31 mouse cellular contexts compared by ENCODE assay signal in genomic region chr14:103621207-103621606, GRCm38 (mm10). TPM values are rescaled to one million over a fixed set of nuclear protein-coding genes. Genes with fewer than 3 reads are reported as not detected.
DNase-seq lines count a peak whose midpoint lies in the region; ATAC-seq and TF ChIP-seq lines count a peak whose summit lies in the region.
"Had no signal": no experiment of that assay in that cellular context is flagged by ENCODE, and none has a peak within 500 bp of the region (broad histone marks: within the 10 kb centered on the region; RNA-seq: fewer than 3 reads in every experiment).

No protein-coding gene starts in this region.

- peak; percentile 19 for DNase-seq in CD4-positive helper T cell, adult 2 months (ENCODE audit: low read depth, low spot score)
- DNase-seq in CH12.LX (ENCODE audit: extremely low read depth), result peak; percentile 40
- no peak for DNase-seq in heart, adult 11 months
- DNase-seq in adrenal gland, postnatal 14 days, result no peak
- no peak for DNase-seq in urinary bladder, adult 18-20 months (ENCODE audit: low spot score in 2 of 2)
- DNase-seq: adrenal gland, postnatal 10 days; B cell, adult 2 months; cerebellum, adult 11 months; cerebellum, adult 8-10 months; cerebellum, postnatal 10 days; cerebellum, postnatal 36 days; embryo, embryonic 11 days; gastrocnemius, postnatal 10 days; gastrocnemius, postnatal 36 days; heart, postnatal 10 days; heart, postnatal 36 days; kidney, adult 2 months had no signal

- H3K9ac ChIP-seq in CH12.LX (ENCODE audit: insufficient read depth, low read depth), result no peak overlapping the region
- H3K9ac ChIP-seq: embryonic facial prominence, embryonic 13.5 days; forebrain, embryonic 12.5 days; forebrain, embryonic 15.5 days; heart, embryonic 12.5 days; heart, embryonic 15.5 days; hindbrain, embryonic 13.5 days had no signal

- TF ChIP-seq RAD21 in CH12.LX (IDR thresholded peaks at IDR 0.05; ENCODE audit: low read depth, low read length), result no peak; the same call in 1 of the 2 replicates

- no peak for TF ChIP-seq POLR2A in CH12.LX (IDR thresholded peaks at IDR 0.05; ENCODE audit: low read depth, low read length)

- H3K27ac ChIP-seq in CH12.LX (ENCODE audit: insufficient read depth, low read depth), result no peak overlapping the region; the same call in 1 of the 2 replicates
- H3K27ac ChIP-seq: embryonic facial prominence, embryonic 10.5 days; embryonic facial prominence, embryonic 13.5 days; forebrain, embryonic 12.5 days; forebrain, embryonic 15.5 days; heart, embryonic 15.5 days; hindbrain, embryonic 10.5 days; hindbrain, embryonic 13.5 days had no signal

- no peaks in the 10 kb centered on the region for H3K27me3 ChIP-seq in CH12.LX (replicated peaks)
- H3K27me3 ChIP-seq: embryonic facial prominence, embryonic 13.5 days; forebrain, embryonic 12.5 days; forebrain, embryonic 15.5 days; heart, embryonic 12.5 days; heart, embryonic 15.5 days; hindbrain, embryonic 13.5 days had no signal

- H3K79me2 ChIP-seq in CH12.LX (replicated peaks; ENCODE audit: control insufficient read depth, extremely low read depth, insufficient read depth, poor library complexity, severe bottlenecking), result no peaks in the 10 kb centered on the region

- in situ Hi-C loops in CH12.LX (cut with MboI; ENCODE audit: low pct_ligation_motif_present, low pct_unique_long_range_greater_than_20kb, low sequenced_read_pairs), result no loop called here

- ATAC-seq in inflammation-experienced regulatory T-cells, adult 6 months, result peak; percentile 36
- ATAC-seq: forebrain, embryonic 15.5 days; hindbrain, embryonic 16.5 days; intestine, postnatal 0 days had no signal

- H3K4me3 ChIP-seq in CH12.LX (replicated peaks in 1 of 3; ENCODE audit: low read depth in 2 of 3, low read length in 2 of 3, poor library complexity in 1 of 3), result no peak overlapping the region
- H3K4me3 ChIP-seq: embryonic facial prominence, embryonic 10.5 days; embryonic facial prominence, embryonic 13.5 days; erythroblast, embryonic 14.5 days; forebrain, embryonic 12.5 days; forebrain, embryonic 15.5 days; heart, embryonic 12.5 days; heart, embryonic 15.5 days; hindbrain, embryonic 10.5 days; hindbrain, embryonic 13.5 days had no signal

- H3K36me3 ChIP-seq in CH12.LX (replicated peaks in 1 of 2; ENCODE audit: control insufficient read depth in 1 of 2, insufficient read depth in 1 of 2, low read length in 1 of 2), result no peaks in the 10 kb centered on the region
- H3K36me3 ChIP-seq: embryonic facial prominence, embryonic 10.5 days; embryonic facial prominence, embryonic 13.5 days; forebrain, embryonic 12.5 days; forebrain, embryonic 15.5 days; heart, embryonic 12.5 days; heart, embryonic 15.5 days; hindbrain, embryonic 10.5 days; hindbrain, embryonic 13.5 days had no signal

- TF ChIP-seq CTCF in CH12.LX (conservative IDR thresholded peaks at IDR 0.05 in 1 of 2, IDR thresholded peaks at IDR 0.05 in 1 of 2; ENCODE audit: low read depth in 2 of 2, low read length in 2 of 2), result peak in 1 of 2 experiments; percentile 31; a peak in 2 of 4 replicates

- dilution Hi-C loops in CH12.LX (cut with MboI; ENCODE audit: extremely low pct_ligation_motif_present, extremely low pct_unique_long_range_greater_than_20kb, low sequenced_read_pairs), result no loop called here

- no peaks in the 10 kb centered on the region for H3K9me3 ChIP-seq in CH12.LX (replicated peaks; ENCODE audit: low read length)
- H3K9me3 ChIP-seq: embryonic facial prominence, embryonic 10.5 days; embryonic facial prominence, embryonic 13.5 days; forebrain, embryonic 12.5 days; forebrain, embryonic 15.5 days; heart, embryonic 12.5 days; heart, embryonic 15.5 days; hindbrain, embryonic 10.5 days; hindbrain, embryonic 13.5 days had no signal

- TF ChIP-seq EP300 in CH12.LX (IDR thresholded peaks at IDR 0.05; ENCODE audit: low read length), result peak; percentile 92

- H3K4me2 ChIP-seq in CH12.LX (ENCODE audit: insufficient read depth, low read depth, poor library complexity, severe bottlenecking), result no peak overlapping the region; the same call in 1 of the 2 replicates
- H3K4me2 ChIP-seq: embryonic facial prominence, embryonic 13.5 days; forebrain, embryonic 12.5 days; forebrain, embryonic 15.5 days; heart, embryonic 12.5 days; heart, embryonic 15.5 days; hindbrain, embryonic 13.5 days had no signal

- peaks cover 10% of the 10 kb centered on the region in 2 experiments; a peak in 3 of 4 replicates for H3K4me1 ChIP-seq in CH12.LX (ENCODE audit: control insufficient read depth in 1 of 2, insufficient read depth in 2 of 2)
- H3K4me1 ChIP-seq: embryonic facial prominence, embryonic 10.5 days; embryonic facial prominence, embryonic 13.5 days; forebrain, embryonic 12.5 days; forebrain, embryonic 15.5 days; heart, embryonic 12.5 days; heart, embryonic 15.5 days; hindbrain, embryonic 10.5 days; hindbrain, embryonic 13.5 days had no signal

TF ChIP-seq in CH12.LX, 34 proteins besides CTCF, POLR2A, EP300 and RAD21:
- TF ChIP-seq JUN (IDR thresholded peaks at IDR 0.05; ENCODE audit: insufficient read depth, low read depth, low read length), result peak; percentile 89
- peak; percentile 49 for TF ChIP-seq ZNF384 (IDR thresholded peaks at IDR 0.05; ENCODE audit: low read depth, low read length)
- no peak for TF ChIP-seq E2F4 (IDR thresholded peaks at IDR 0.05; ENCODE audit: insufficient replicate concordance, low read depth, low read length)
- peak; percentile 62; the same call in 1 of the 2 replicates for TF ChIP-seq RCOR1 (conservative IDR thresholded peaks at IDR 0.05; ENCODE audit: low read depth, low read length)
- TF ChIP-seq ETS1 (conservative IDR thresholded peaks at IDR 0.05; ENCODE audit: low read depth, low read length), result peak; percentile 36; the same call in 1 of the 2 replicates
- no peak for TF ChIP-seq ELF1 (IDR thresholded peaks at IDR 0.05; ENCODE audit: low read depth, low read length)
- TF ChIP-seq JUND (conservative IDR thresholded peaks at IDR 0.05; ENCODE audit: low read depth, low read length), result peak; percentile 96
- peak; percentile 96 for TF ChIP-seq IRF4 (IDR thresholded peaks at IDR 0.05; ENCODE audit: low read depth, low read length)
- peak; percentile 65; the same call in 1 of the 2 replicates for TF ChIP-seq BHLHE40 (IDR thresholded peaks at IDR 0.05; ENCODE audit: low read depth, low read length)

RNA-seq across cellular contexts. Expression of gene Slain1, which starts 28.8 kb away (rescaled TPM):
- 13.1 and 15.0 TPM in 2 replicates for total RNA-seq in CH12.LX (2012; rRNA removed)
- 14.8 and 15.9 TPM in 2 replicates for total RNA-seq in CH12.LX (2014; rRNA removed)
- polyA plus RNA-seq in CH12.LX (2012; ENCODE audit: insufficient read length, low read depth), result 8.2 and 13.6 TPM in 2 replicates
- 10 to 100 TPM; 11.1 to 18.2 (median 16.1) TPM for polyA plus RNA-seq in inflammation-experienced regulatory T-cells, adult 6 months (2017; shearing (Covaris generic))
- total RNA-seq in adrenal gland, postnatal 14 days (2021), result 2.0 and 3.6 TPM in 2 replicates
- total RNA-seq: gastrocnemius, adult 18-20 months; MEL had no signal

Comparison
In these comparisons a context has a peak if more than half of its experiments do, and no peak if none do; other contexts are left out.
1. DNase-seq: peak in CD4-positive helper T cell, adult 2 months (single experiment) and CH12.LX (single experiment); none in heart, adult 11 months (single experiment), adrenal gland, postnatal 14 days (single experiment) and urinary bladder, adult 18-20 months (0 of 2).